Mouse (Mus musculus) MEL (cell line): ENCODE measurements at regions not wholly inside any gene's neighbourhood (a gene's known extent, or its start where the extent isn't known, plus 50 kb on each side); places are given as distances from the start of the nearest gene placed in this dataset.
A peak's percentile ranks its signal among the peaks of the same experiment; 100 is the strongest.
"Not testable (repeated sequence)": the region's sequence is repeated elsewhere in the genome, so short reads cannot be mapped to it uniquely, and the experiment has no call there.

Experiments
- DNase-seq: peaks from one replicate; pipeline ENCODE4 v3.0.0; 2011; ENCODE audit warnings: low read depth, low spot score
- H3K27ac ChIP-seq: 2 replicates; pipeline ENCODE4 v1.5.1; 2012; ENCODE audit warnings: low read depth, mild to moderate bottlenecking, control low read depth, low read length, moderate library complexity; ENCODE audit not compliant: control insufficient read depth
- H3K27me3 ChIP-seq, 2 experiments: fragments of 150-350 bp in 1 of 2; sonication (generic) in 1 of 2; 2 replicates each; pipeline ENCODE4 v1.6.1; 2012; ENCODE audit warnings: low read length in 2 of 2, mild to moderate bottlenecking in 2 of 2, improper control_type of control experiment in 1 of 2, moderate library complexity in 1 of 2; ENCODE audit not compliant: insufficient read depth in 2 of 2, control insufficient read depth in 1 of 2
- H3K36me3 ChIP-seq, 2 experiments: 2 replicates each; pipeline ENCODE4 v1.6.1; 2012 to 2014; ENCODE audit warnings: low read length in 2 of 2, improper control_type of control experiment in 1 of 2, inconsistent platforms in 1 of 2, mild to moderate bottlenecking in 1 of 2; ENCODE audit not compliant: insufficient read depth in 2 of 2, control insufficient read depth in 1 of 2
- H3K4me1 ChIP-seq, 2 experiments: fragments of 150-350 bp in 1 of 2; sonication (generic) in 1 of 2; 2 replicates each; pipeline ENCODE4 v1.6.1; 2012; ENCODE audit warnings: low read length in 2 of 2, improper control_type of control experiment in 1 of 2, mild to moderate bottlenecking in 1 of 2; ENCODE audit not compliant: insufficient read depth in 2 of 2, control insufficient read depth in 1 of 2
- H3K4me3 ChIP-seq, 2 experiments: fragments of 150-350 bp in 1 of 2; sonication (generic) in 1 of 2; 2 replicates each; pipeline ENCODE4 v1.5.1; 2012; ENCODE audit warnings: low read depth in 2 of 2, low read length in 2 of 2, mild to moderate bottlenecking in 2 of 2, moderate library complexity in 2 of 2, control low read depth in 1 of 2, improper control_type of control experiment in 1 of 2; ENCODE audit not compliant: control insufficient read depth in 1 of 2, insufficient read depth in 1 of 2
- H3K79me2 ChIP-seq: 2 replicates; pipeline ENCODE4 v1.6.1; 2012; ENCODE audit warnings: mild to moderate bottlenecking, low read length, moderate library complexity; ENCODE audit not compliant: control insufficient read depth, poor library complexity, insufficient read depth
- H3K9ac ChIP-seq: 2 replicates; pipeline ENCODE4 v1.6.1; 2012; ENCODE audit warnings: low read depth, mild to moderate bottlenecking, control low read depth, low read length, moderate library complexity; ENCODE audit not compliant: control insufficient read depth, poor library complexity, severe bottlenecking
- H3K9me3 ChIP-seq: fragments of 150-350 bp; sonication (generic); replicated peaks from 2 replicates; pipeline ENCODE4 v1.6.1; 2012; ENCODE audit warnings: mild to moderate bottlenecking, low read length, improper control_type of control experiment, moderate library complexity; ENCODE audit not compliant: insufficient read depth
- BHLHE40 ChIP-seq: IDR thresholded peaks from 2 replicates; pipeline ENCODE4 v1.6.1; 2012; ENCODE audit warnings: low read depth, mild to moderate bottlenecking, inconsistent platforms, low read length, improper control_type of control experiment, borderline replicate concordance
- CHD2 ChIP-seq: IDR thresholded peaks from 2 replicates; pipeline ENCODE4 v1.6.1; 2011; ENCODE audit warnings: low read length, improper control_type of control experiment
- ELF1 ChIP-seq: IDR thresholded peaks from 2 replicates; pipeline ENCODE4 v1.6.1; 2014; ENCODE audit warnings: low read depth, mild to moderate bottlenecking, inconsistent platforms, low read length, improper control_type of control experiment, moderate library complexity
- ETS1 ChIP-seq: IDR thresholded peaks from 2 replicates; pipeline ENCODE4 v1.6.1; 2012; ENCODE audit warnings: low read depth, mild to moderate bottlenecking, inconsistent platforms, low read length, improper control_type of control experiment, moderate library complexity
- MAFK ChIP-seq: IDR thresholded peaks from 2 replicates; pipeline ENCODE4 v1.6.1; 2011; ENCODE audit warnings: low read depth, mild to moderate bottlenecking, low read length, improper control_type of control experiment, borderline replicate concordance
- MEF2A ChIP-seq: IDR thresholded peaks from 2 replicates; pipeline ENCODE4 v1.6.1; 2014; ENCODE audit warnings: low read depth, mild to moderate bottlenecking, inconsistent platforms, low read length, improper control_type of control experiment; ENCODE audit not compliant: poor library complexity, insufficient replicate concordance, severe bottlenecking; ENCODE audit errors: extremely low read depth
- MXI1 ChIP-seq: IDR thresholded peaks from 2 replicates; pipeline ENCODE4 v1.6.1; 2011; ENCODE audit warnings: mild to moderate bottlenecking, low read depth, low read length, improper control_type of control experiment
- MYB ChIP-seq: IDR thresholded peaks from 2 replicates; pipeline ENCODE4 v1.6.1; 2011; ENCODE audit warnings: mild to moderate bottlenecking, low read depth, low read length, improper control_type of control experiment
- MYC ChIP-seq: IDR thresholded peaks from 2 replicates; pipeline ENCODE4 v1.6.1; 2011; ENCODE audit warnings: low read depth, mild to moderate bottlenecking, low read length, improper control_type of control experiment, moderate library complexity
- NRF1 ChIP-seq: IDR thresholded peaks from 2 replicates; pipeline ENCODE4 v1.6.1; 2014; ENCODE audit warnings: low read depth, mild to moderate bottlenecking, inconsistent platforms, low read length, improper control_type of control experiment, moderate library complexity; ENCODE audit not compliant: poor library complexity, insufficient read depth, severe bottlenecking
- POLR2AphosphoS2 ChIP-seq: IDR thresholded peaks from 2 replicates; pipeline ENCODE4 v1.6.1; 2011; ENCODE audit warnings: low read length, improper control_type of control experiment
- POLR2AphosphoS5 ChIP-seq: IDR thresholded peaks from 2 replicates; pipeline ENCODE4 v1.6.1; 2012; ENCODE audit warnings: low read depth, borderline replicate concordance, mild to moderate bottlenecking, inconsistent platforms, low read length, moderate library complexity, mixed read lengths
- RAD21 ChIP-seq: IDR thresholded peaks from 2 replicates; pipeline ENCODE4 v1.6.1; 2011; ENCODE audit warnings: mild to moderate bottlenecking, low read depth, low read length, improper control_type of control experiment
- RCOR1 ChIP-seq: IDR thresholded peaks from 2 replicates; pipeline ENCODE4 v1.6.1; 2012; ENCODE audit warnings: low read depth, mild to moderate bottlenecking, inconsistent platforms, low read length, improper control_type of control experiment
- TAL1 ChIP-seq: IDR thresholded peaks from 2 replicates; pipeline ENCODE4 v1.6.1; 2012; ENCODE audit warnings: mild to moderate bottlenecking, inconsistent platforms, low read length, moderate library complexity, mixed read lengths
- TBP ChIP-seq: IDR thresholded peaks from 2 replicates; pipeline ENCODE4 v1.8.0; 2011; ENCODE audit warnings: low read depth, low read length, improper control_type of control experiment
- ZC3H11A ChIP-seq: IDR thresholded peaks from 2 replicates; pipeline ENCODE4 v1.6.1; 2012; ENCODE audit warnings: low read depth, mild to moderate bottlenecking, inconsistent platforms, low read length, improper control_type of control experiment
- ZKSCAN1 ChIP-seq: IDR thresholded peaks from 2 replicates; pipeline ENCODE4 v1.6.1; 2012; ENCODE audit warnings: low read depth, mild to moderate bottlenecking, inconsistent platforms, low read length, improper control_type of control experiment, moderate library complexity
- ZMIZ1 ChIP-seq: IDR thresholded peaks from 2 replicates; pipeline ENCODE4 v1.6.1; 2012; ENCODE audit warnings: low read depth, mild to moderate bottlenecking, inconsistent platforms, low read length, improper control_type of control experiment, moderate library complexity
- ZNF384 ChIP-seq: IDR thresholded peaks from 2 replicates; pipeline ENCODE4 v1.6.1; 2012; ENCODE audit warnings: low read depth, mild to moderate bottlenecking, inconsistent platforms, low read length, improper control_type of control experiment

DNA sequence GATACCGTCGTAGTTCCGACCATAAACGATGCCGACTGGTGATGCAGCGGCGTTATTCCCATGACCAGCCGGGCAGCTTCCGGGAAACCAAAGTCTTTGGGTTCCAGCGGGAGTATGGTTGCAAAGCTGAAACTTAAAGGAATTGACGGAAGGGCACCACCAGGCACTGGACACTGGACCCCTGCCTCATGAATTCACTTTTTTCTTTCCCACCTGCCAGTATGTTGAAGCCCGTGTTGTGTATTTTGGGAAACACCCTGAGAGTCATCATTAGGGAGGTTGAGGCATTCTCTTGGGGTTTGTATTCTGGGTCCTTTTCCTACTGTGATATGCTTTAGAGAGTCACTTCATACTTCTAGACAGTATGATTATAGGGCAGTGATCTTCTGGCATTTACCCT, 197.9 kb downstream of the Samd9l start:
- not testable (repeated sequence) for H3K4me1 ChIP-seq, H3K36me3 ChIP-seq, H3K27ac ChIP-seq, H3K9ac ChIP-seq, H3K4me3 ChIP-seq, DNase-seq, H3K79me2 ChIP-seq, H3K27me3 ChIP-seq, H3K9me3 ChIP-seq

DNA sequence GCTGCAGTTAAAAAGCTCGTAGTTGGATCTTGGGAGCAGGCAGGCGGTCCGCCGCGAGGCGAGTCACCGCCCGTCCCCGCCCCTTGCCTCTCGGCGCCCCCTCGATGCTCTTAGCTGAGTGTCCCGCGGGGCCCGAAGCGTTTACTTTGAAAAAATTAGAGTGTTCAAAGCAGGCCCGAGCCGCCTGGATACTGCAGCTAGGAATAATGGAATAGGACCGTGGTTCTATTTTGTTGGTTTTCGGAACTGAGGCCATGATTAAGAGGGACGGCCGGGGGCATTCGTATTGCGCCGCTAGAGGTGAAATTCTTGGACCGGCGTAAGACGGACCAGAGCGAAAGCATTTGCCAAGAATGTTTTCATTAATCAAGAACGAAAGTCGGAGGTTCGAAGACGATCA, 198.3 kb downstream of the Samd9l start:
- Histone ChIP-seq H3K36me3 (no peaks in the 10 kb centered on the region), H3K4me3 (no peak overlapping the region), H3K9me3 (no peaks in the 10 kb centered on the region)
- TF ChIP-seq MAFK (no peak), POLR2AphosphoS5 (no peak), ELF1 (no peak), NRF1 (no peak), BHLHE40 (no peak), MXI1 (no peak), CHD2 (no peak), MYC (no peak), ZKSCAN1 (no peak), TAL1 (no peak), ZC3H11A (no peak), ZMIZ1 (no peak), MEF2A (no peak), ZNF384 (no peak), RAD21 (no peak), ETS1 (no peak), TBP (no peak), POLR2AphosphoS2 (no peak), MYB (no peak), RCOR1 (no peak)
- TF ChIP-seq, all 39 proteins: peak for 0
- Histone ChIP-seq H3K79me2 (no peaks in the 10 kb centered on the region), H3K27ac (no peak overlapping the region), H3K4me1 (no peaks in the 10 kb centered on the region), H3K27me3 (no peaks in the 10 kb centered on the region), H3K9ac (no peak overlapping the region)
- no peak for DNase-seq

DNA sequence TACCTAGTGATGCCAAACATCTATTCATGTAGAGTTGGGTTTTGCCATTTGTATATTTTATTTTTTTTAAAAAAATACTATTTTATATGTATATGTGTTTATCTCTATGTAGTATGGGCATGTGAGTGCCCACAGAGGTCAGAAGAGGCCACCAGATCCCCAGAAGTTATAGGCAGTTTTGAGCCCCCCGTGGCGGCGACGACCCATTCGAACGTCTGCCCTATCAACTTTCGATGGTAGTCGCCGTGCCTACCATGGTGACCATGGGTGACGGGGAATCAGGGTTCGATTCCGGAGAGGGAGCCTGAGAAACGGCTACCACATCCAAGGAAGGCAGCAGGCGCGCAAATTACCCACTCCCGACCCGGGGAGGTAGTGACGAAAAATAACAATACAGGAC, 198.8 kb downstream of the Samd9l start:
- not testable (repeated sequence) for H3K36me3 ChIP-seq, H3K9ac ChIP-seq, H3K4me1 ChIP-seq, H3K79me2 ChIP-seq, H3K27ac ChIP-seq, H3K9me3 ChIP-seq, H3K27me3 ChIP-seq, H3K4me3 ChIP-seq
- peak; percentile 64 for DNase-seq

DNA sequence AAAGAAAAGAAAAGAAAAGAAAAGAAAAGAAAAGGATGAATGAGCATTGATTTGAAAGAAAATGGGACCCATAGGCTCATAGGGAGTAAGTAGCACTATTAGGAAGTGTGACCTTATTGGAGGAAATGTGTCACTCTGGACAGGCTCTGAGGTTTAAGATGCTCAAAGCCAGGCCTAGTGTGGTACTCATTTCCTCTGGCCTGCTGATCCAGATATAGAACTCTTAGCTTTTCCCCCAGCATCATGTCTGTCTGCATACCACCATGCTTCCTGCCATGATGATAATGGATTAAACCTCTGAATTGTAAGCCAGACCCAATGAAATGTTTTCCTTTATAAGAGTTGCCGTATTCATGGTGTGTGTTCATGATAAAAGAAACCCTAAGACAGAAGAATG, 206.9 kb downstream of the Samd9l start:
- not testable (repeated sequence) for H3K27me3 ChIP-seq, H3K79me2 ChIP-seq, H3K4me3 ChIP-seq, H3K9me3 ChIP-seq, DNase-seq, H3K4me1 ChIP-seq, H3K9ac ChIP-seq, H3K27ac ChIP-seq, H3K36me3 ChIP-seq
